Mouse (Mus musculus): ENCODE measurements around the gene Ube2l3.

GRCm38 (mm10) chr16:17222197-17222596, 19.7 kb upstream of the Ube2l3 start:
- TF ChIP-seq CTCF (IDR thresholded peaks at IDR 0.05; ENCODE audit: insufficient read depth, low read length), result no peak
- no peak for TF ChIP-seq POLR2A (IDR thresholded peaks at IDR 0.05; ENCODE audit: borderline replicate concordance, extremely low read depth, low read depth, low read length)

All from lung, adult 2 months (tissue).